Mouse (Mus musculus) erythroid progenitor cell, adult 5-6 weeks (primary cell): ENCODE measurements at regions not wholly inside any gene's neighbourhood (a gene's known extent, or its start where the extent isn't known, plus 50 kb on each side); places are given as distances from the start of the nearest gene placed in this dataset.

Experiments
- ATAC-seq: replicated peaks from 2 replicates; pipeline ENCODE4 v1.8.0; 2016; ENCODE audit warnings: moderate number of reproducible peaks, mild to moderate bottlenecking, moderate TSS enrichment, inconsistent platforms; ENCODE audit not compliant: poor library complexity, low FRiP score, severe bottlenecking

GRCm38 (mm10) chr5:72245382-72245781 is 77.4 kb upstream of the Commd8 start:
- no peak for ATAC-seq

DNA sequence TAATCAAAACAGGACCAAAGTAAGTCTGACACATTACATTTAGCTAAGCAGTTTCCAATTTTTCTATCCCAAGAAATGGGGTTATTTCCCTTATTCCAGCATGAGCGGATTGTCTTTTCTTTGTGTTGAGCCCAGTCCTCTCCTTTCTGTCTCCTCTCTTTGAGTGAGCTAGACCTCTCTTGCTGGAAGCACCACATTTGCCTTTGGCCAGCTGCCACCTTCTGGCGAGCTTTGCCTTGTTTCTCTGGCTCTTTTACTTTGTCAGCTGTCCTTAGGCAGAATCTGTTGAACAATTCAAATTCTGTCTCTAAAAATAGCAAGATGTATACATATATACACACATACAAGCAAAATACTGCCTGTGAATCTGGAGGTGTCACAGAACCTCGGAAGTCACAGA is 76.1 kb upstream of the Commd8 start:
- ATAC-seq: no peak

DNA sequence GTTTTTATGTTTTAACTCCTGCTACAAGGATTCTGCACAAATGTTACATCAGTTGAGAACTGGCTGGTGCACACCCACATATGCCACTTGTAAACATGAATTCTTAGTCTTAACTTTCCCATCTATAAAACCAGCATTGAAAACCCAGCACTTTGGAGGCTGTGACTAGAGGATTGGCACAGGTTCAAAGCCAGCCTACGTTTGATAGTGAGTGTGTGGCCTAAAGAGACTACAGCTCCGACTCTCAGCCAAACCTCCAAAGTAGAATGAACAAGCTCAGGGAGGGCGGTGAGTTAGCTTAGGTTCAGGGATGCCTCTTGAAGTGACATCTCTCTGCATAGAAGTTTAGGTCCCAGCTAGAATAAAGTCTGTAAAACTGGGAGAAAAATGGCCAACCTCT is 75.0 kb upstream of the Commd8 start:
- no peak for ATAC-seq

- no peak for ATAC-seq
These were observed 73.5 kb upstream of the Commd8 start for GRCm38 (mm10) chr5:72241451-72241850.

GRCm38 (mm10) chr5:72240271-72240670 is 72.3 kb upstream of the Commd8 start:
- ATAC-seq: no peak

GRCm38 (mm10) chr5:72227002-72227401 is 59.0 kb upstream of the Commd8 start:
- no peak for ATAC-seq

GRCm38 (mm10) chr5:72225576-72226298 is 57.7 kb upstream of the Commd8 start:
- peak; percentile 76 for ATAC-seq

GRCm38 (mm10) chr5:72225056-72225455 is 57.1 kb upstream of the Commd8 start:
- 0 out of 2 replicates have a peak, but pooled peaks have one; percentile 32 for ATAC-seq

DNA sequence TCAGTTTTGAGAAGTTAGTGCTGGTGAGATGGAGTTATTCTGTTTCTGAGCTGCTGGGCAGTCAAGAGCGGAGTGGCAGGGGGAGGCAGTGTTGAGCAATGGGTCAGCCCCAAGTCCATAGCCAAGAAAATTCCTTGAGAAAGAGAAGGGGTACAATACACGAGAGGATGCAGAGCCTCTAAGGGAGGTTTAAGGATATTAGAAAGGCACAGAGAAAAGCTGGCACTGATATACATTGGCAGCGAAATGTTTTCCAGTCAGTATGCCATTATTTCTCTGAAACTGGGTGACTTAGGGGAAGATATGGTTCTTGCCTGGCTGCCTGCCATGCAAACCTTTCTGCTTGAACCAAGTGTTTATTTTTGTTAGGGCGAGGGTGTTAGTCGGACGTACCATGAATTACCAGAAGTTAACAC is 56.6 kb upstream of the Commd8 start:
- ATAC-seq: peak; percentile 37; the same call in 1 of the 2 replicates

GRCm38 (mm10) chr5:72222902-72223301 is 54.9 kb upstream of the Commd8 start:
- no peak for ATAC-seq

GRCm38 (mm10) chr5:72219697-72220096 is 51.7 kb upstream of the Commd8 start:
- no peak for ATAC-seq

GRCm38 (mm10) chr5:72219248-72219647 is 51.3 kb upstream of the Commd8 start:
- no peak for ATAC-seq
